Mouse (Mus musculus): ENCODE measurements around the gene Sptbn1.

DNA sequence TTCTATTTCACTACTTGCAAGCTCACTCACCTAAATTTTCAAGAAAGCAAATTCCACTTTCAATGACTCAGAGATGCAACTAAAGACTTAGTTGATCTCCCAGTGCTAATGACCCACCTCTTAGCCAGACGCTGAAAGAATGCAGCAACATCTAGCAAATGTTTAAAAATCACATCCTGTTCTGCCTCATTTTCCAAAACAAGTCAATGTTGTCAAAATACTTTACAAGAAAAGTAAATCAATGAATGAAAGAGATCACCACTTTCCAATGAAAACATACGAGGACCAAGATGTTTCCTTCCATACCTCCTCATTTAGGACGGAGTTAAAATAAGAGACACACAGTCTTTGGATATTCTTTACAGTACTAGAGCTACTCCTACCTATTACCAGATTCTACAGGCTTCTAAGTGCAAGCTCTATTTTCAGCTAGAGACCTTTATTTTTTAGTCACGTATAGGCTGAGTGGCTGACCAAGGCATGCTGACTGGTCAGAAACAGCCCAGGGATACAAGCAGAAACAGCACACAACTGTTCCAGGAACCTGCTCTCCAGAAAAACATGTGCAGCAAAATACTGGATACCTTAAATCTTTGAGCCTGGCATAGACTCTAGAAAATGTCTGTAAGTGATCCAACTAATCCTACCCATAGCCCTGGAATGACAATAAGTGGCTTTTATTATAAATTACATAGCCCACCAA lies 71.5 kb downstream of the Sptbn1 start:
- no peak for TF ChIP-seq CTCF (IDR thresholded peaks at IDR 0.05; ENCODE audit: low read depth)
- TF ChIP-seq EP300 (IDR thresholded peaks at IDR 0.05; ENCODE audit: low read depth) = no peak
